Mouse (Mus musculus): ENCODE results near the gene C130050O18Rik. TPM values are rescaled to one million over a fixed set of nuclear protein-coding genes. Genes with fewer than 3 reads are reported as not detected.

The C130050O18Rik gene
- total RNA-seq, 2 experiments from 2014 or later, result 0.80 to 0.88 TPM

- no peak for DNase-seq (ENCODE audit: low spot score in 2 of 2)
Observed at GRCm38 (mm10) chr5:139453031-139453430, 48.0 kb downstream of the C130050O18Rik start.

- DNase-seq (ENCODE audit: low spot score in 2 of 2), result no peak
Observed at GRCm38 (mm10) chr5:139455166-139455565, 50.1 kb downstream of the C130050O18Rik start.

DNA sequence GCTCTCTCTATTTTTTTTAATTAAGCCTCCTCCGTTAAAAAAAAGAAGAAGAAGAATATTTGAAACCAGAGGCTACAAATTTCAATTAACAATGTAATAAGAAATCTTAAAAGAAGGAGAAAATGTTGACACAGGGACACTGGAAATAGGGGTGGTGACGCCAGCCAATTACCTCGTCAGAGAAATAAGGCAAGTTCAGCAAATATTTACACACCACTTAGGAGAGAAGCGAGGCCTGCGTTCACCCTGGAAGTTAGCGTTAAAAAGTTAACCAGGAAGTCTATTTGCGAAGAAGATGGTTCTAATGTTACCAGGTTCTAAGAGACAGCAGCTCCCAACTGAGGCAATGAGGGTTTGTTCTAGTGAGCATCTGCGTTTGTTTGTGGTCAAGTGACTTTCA is 52.2 kb downstream of the C130050O18Rik start:
- no peak for DNase-seq (ENCODE audit: low spot score in 2 of 2)

DNA sequence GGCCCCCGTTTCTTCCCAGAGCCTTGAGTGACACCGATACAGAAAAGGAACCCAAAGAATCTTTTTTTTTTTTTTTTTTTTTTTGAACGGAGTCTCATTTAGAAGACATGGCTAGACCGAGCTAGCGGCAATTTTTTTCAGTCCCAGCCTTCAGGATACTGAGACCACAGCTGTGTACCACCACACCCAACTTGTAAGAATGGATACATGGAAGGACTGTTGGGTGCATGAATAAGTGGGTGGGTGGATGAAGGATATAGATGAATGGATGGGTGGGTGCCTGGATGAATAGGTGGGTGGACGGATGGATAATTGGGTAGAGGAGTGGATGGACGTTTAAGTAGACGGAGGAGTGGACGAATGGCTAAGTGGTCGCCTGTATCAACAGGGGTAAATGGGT is 54.9 kb downstream of the C130050O18Rik start:
- DNase-seq (ENCODE audit: low spot score in 2 of 2), result no peak

DNA sequence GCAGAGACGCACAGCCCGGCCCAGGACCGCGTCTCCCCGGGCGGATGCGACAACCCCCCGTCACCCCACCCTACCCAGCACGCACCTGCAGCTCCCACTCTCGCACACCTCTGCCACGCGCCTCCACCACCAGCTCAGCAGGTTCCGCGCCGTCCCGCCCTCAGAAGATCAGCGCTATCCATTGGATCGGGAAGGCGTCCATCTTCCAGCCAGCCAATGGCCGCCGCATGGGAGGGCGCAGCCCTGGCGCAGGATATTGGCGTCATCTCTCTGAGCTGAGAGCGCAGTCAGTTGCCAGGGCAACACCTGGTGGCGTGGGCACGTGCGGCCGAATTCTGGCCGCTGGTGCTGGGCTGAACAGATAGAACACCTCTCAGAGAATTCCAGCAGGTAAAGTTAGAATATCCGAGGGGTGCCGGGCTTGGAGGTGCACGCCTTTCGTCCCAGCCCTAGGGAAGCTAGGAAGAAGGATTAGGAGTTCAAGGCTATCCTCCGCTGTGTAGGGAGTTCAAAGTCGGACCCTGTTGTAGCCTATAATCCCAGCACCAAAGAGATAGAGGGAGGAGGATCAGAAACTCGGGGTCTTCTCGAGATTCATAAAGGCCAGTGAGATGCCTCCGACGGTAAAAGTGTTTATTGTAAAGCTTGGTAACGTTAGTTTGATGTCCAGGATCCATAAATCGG is 55.4 kb downstream of the C130050O18Rik start, which contains the start of gene 3110082I17Rik:
Gene 3110082I17Rik (minus strand): TSS at position 144 of the 684 bp plus-strand sequence.
- peak; percentile 97 to 99 for DNase-seq (ENCODE audit: low spot score in 2 of 2)

- DNase-seq (ENCODE audit: low spot score in 2 of 2), result no peak
Observed at GRCm38 (mm10) chr5:139464874-139465273, 59.8 kb downstream of the C130050O18Rik start.

Small RNA genes lying within 50 kb of the gene (microRNA-seq; reads per million reads assigned to microRNA genes)
- gene Mir339, result 151 reads per million, percentile 56 among the genes with 10 or more reads in this experiment

Other genes with a start within 250 kb of the C130050O18Rik start
- gene Sun1, start 204.6 kb upstream of the C130050O18Rik start, total RNA-seq (2021), result 10 to 100 TPM; 61.6 to 63.6 TPM
- gene Get4, start 153.0 kb upstream of the C130050O18Rik start, total RNA-seq (2021), result 10 to 100 TPM; 81.9 to 87.1 TPM
- gene Adap1, start 79.7 kb upstream of the C130050O18Rik start, total RNA-seq (2021), result 1 to 10 TPM; 5.4 to 6.9 TPM
- gene Cox19, start 53.9 kb upstream of the C130050O18Rik start, total RNA-seq (2021), result 10 to 100 TPM; 58.0 to 61.4 TPM
- not detected for gene Cyp2w1, start 52.7 kb upstream of the C130050O18Rik start, total RNA-seq (2021)
- gene Gpr146, start 27.6 kb upstream of the C130050O18Rik start, total RNA-seq (2021), result 10 to 100 TPM in 1 of 2 experiments, 1 to 10 TPM in 1; 8.8 to 10.2 TPM
- gene Gper1, start 17.9 kb downstream of the C130050O18Rik start, total RNA-seq (2021), result 1 to 10 TPM; 3.9 to 4.4 TPM
- gene 3110082I17Rik, start 55.2 kb downstream of the C130050O18Rik start, total RNA-seq (2021), result 10 to 100 TPM; 12.3 to 12.6 TPM
- gene Zfand2a, start 79.3 kb downstream of the C130050O18Rik start, total RNA-seq (2021), result 10 to 100 TPM; 13.6 to 13.7 TPM
- gene Uncx, start 138.2 kb downstream of the C130050O18Rik start, total RNA-seq (2021), result not detected

Data from gastrocnemius, postnatal 4 days (tissue).